Mouse (Mus musculus): ENCODE measurements around the gene Hsf2bp.
A peak's percentile ranks its signal among the peaks of the same experiment; 100 is the strongest.

- TF ChIP-seq CTCF (conservative IDR thresholded peaks at IDR 0.05 in 1 of 2, IDR thresholded peaks at IDR 0.05 in 1 of 2; ENCODE audit: low read depth in 2 of 2, low read length in 2 of 2): no peak
- no peak for TF ChIP-seq UBTF (IDR thresholded peaks at IDR 0.05; ENCODE audit: low read depth, low read length)
- TF ChIP-seq KAT2A (IDR thresholded peaks at IDR 0.05; ENCODE audit: insufficient replicate concordance, low read length): no peak
- TF ChIP-seq POLR2AphosphoS2 (IDR thresholded peaks at IDR 0.05; ENCODE audit: low read depth, low read length): no peak
- TF ChIP-seq EP300 (IDR thresholded peaks at IDR 0.05; ENCODE audit: low read length): peak; percentile 25; the same call in 1 of the 2 replicates
- TF ChIP-seq MYC (IDR thresholded peaks at IDR 0.05; ENCODE audit: low read depth, low read length): no peak
- no peak for TF ChIP-seq E2F4 (IDR thresholded peaks at IDR 0.05; ENCODE audit: insufficient replicate concordance, low read depth, low read length)
These were observed 56.3 kb downstream of the Hsf2bp start for GRCm38 (mm10) chr17:31979888-31980287.

All from CH12.LX (cell line).